Mouse (Mus musculus): ENCODE measurements at regions not wholly inside any gene's neighbourhood (a gene's known extent, or its start where the extent isn't known, plus 50 kb on each side); places are given as distances from the start of the nearest gene placed in this dataset.
A peak's percentile ranks its signal among the peaks of the same experiment; 100 is the strongest.

DNA sequence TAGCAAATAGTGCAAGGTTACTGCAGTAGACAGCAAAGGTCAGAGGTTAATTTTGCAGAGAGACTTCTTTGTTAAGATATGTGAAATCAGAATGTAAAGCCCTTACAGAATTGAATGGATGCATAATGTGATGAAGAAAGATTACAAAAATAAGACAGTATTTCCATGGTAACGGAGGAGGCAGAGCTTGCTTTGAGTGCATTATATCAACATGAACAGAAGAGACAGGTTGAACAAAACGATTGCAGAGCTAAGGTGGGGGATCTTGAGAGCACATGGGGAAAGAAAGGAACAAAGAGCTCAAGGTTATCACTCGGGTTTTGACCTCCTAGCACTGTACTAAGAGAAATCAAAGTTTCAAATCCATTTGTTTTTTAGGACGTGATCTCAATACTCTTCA lies 106.2 kb upstream of the Rap2b start:
- no peak overlapping the region for H3K9ac ChIP-seq (ENCODE audit: low read depth, low read length)
- H3K27me3 ChIP-seq (ENCODE audit: control insufficient read depth, insufficient read depth, low read length): no peaks in the 10 kb centered on the region
- H3K36me3 ChIP-seq (ENCODE audit: control insufficient read depth, insufficient read depth, low read length): no peaks in the 10 kb centered on the region
- intact Hi-C loops (cut with DNase I): no loop called here
- no peak overlapping the region for H3K4me3 ChIP-seq
- H3K4me1 ChIP-seq (ENCODE audit: control insufficient read depth, insufficient read depth, low read length): no peaks in the 10 kb centered on the region
- no peak for DNase-seq
- H3K27ac ChIP-seq: no peak overlapping the region
- no peak for TF ChIP-seq POLR2A (IDR thresholded peaks at IDR 0.05; ENCODE audit: insufficient read depth, low read depth, low read length)
- no peak for TF ChIP-seq EP300 (IDR thresholded peaks at IDR 0.05; ENCODE audit: insufficient read depth, low read depth, low read length)
- no peak for TF ChIP-seq CTCF (IDR thresholded peaks at IDR 0.05)
- no peaks in the 10 kb centered on the region for H3K79me2 ChIP-seq (replicated peaks; ENCODE audit: control insufficient read depth, insufficient read depth, low read length)
- 58% methylated on average over 4 of the region's 4 CpGs for WGBS

DNA sequence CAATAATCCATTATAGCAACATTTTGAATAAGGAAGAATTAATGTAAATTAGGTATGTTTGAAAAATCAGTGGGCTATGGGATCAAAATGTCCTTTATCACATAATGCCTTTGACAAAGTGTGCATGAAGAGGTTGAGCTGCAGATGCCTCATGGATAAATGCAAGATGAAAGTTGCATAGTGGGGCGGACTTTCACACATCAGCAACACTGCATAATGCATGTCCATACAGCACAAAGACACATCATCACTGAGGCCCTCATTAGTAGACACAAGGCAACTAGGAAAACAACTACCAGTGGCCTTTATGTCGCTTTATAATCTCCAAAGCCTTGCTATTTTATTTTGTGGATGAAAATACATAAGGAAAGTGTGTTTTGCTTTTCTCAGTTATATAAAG lies 105.8 kb upstream of the Rap2b start:
- TF ChIP-seq POLR2A (IDR thresholded peaks at IDR 0.05; ENCODE audit: insufficient read depth, low read depth, low read length) (no peak), CTCF (IDR thresholded peaks at IDR 0.05) (no peak), EP300 (IDR thresholded peaks at IDR 0.05; ENCODE audit: insufficient read depth, low read depth, low read length) (no peak)
- Histone ChIP-seq H3K9ac (ENCODE audit: low read depth, low read length) (no peak overlapping the region), H3K27me3 (ENCODE audit: control insufficient read depth, insufficient read depth, low read length) (no peaks in the 10 kb centered on the region), H3K4me1 (ENCODE audit: control insufficient read depth, insufficient read depth, low read length) (no peaks in the 10 kb centered on the region), H3K36me3 (ENCODE audit: control insufficient read depth, insufficient read depth, low read length) (no peaks in the 10 kb centered on the region), H3K4me3 (no peak overlapping the region), H3K27ac (no peak overlapping the region), H3K79me2 (replicated peaks; ENCODE audit: control insufficient read depth, insufficient read depth, low read length) (no peaks in the 10 kb centered on the region)
- DNase-seq: no peak
- WGBS: 77% methylated on average over 2 of the region's 2 CpGs
- intact Hi-C loops (cut with DNase I): no loop called here

DNA sequence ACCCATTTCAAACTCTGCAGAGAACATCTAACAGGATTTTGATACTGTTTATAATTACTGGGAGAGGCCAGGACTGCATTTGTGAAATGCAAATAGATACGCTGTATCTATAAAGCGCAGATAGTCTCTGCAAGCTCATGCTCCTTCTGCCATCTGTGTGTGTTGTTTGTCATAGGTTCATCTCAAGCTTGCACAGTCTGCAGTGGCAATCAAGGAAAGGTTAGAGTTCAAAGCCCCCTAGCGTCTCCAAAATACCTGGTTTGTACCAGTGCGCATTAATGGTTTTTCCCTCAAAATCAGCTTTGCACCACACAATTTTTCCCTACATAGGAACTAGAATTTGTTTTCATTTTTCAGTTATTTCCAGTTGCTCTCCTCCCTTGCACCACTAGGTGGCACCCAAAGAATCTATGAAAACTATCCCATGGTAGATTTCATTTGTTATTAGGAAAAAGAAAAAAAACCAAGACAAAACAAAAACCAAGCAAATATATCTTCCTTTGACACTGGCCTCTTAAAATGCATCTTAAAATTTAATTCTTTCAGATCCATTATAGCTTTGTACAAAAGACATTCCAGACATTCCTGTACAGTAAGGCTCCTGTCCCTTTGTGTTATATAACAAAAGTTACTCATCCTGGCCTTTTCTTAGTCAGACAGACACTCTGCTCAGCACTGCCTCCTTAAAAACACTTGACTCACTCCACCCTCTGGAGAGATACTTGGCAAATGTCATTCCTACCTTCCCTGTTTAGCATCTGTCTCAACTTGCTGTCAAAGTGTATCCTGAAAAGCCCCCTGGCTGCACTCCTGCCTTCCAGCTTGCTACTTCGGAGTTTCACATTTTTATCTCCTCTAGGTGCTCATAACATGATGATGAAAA lies 92.7 kb upstream of the Rap2b start:
- H3K4me1 ChIP-seq (ENCODE audit: control insufficient read depth, insufficient read depth, low read length): no peaks in the 10 kb centered on the region
- no peaks in the 10 kb centered on the region for H3K79me2 ChIP-seq (replicated peaks; ENCODE audit: control insufficient read depth, insufficient read depth, low read length)
- intact Hi-C loops (cut with DNase I): no loop called here
- H3K27me3 ChIP-seq (ENCODE audit: control insufficient read depth, insufficient read depth, low read length): no peaks in the 10 kb centered on the region
- H3K4me3 ChIP-seq: no peak overlapping the region
- H3K9ac ChIP-seq (ENCODE audit: low read depth, low read length): no peak overlapping the region
- H3K36me3 ChIP-seq (ENCODE audit: control insufficient read depth, insufficient read depth, low read length): no peaks in the 10 kb centered on the region
- WGBS: 50% methylated on average over 5 of the region's 5 CpGs
- DNase-seq: peak in 1 of 2 experiments; percentile 24
- H3K27ac ChIP-seq: no peak overlapping the region
- TF ChIP-seq EP300 (IDR thresholded peaks at IDR 0.05; ENCODE audit: insufficient read depth, low read depth, low read length) (no peak), POLR2A (IDR thresholded peaks at IDR 0.05; ENCODE audit: insufficient read depth, low read depth, low read length) (no peak), CTCF (IDR thresholded peaks at IDR 0.05) (peak; percentile 94)

DNA sequence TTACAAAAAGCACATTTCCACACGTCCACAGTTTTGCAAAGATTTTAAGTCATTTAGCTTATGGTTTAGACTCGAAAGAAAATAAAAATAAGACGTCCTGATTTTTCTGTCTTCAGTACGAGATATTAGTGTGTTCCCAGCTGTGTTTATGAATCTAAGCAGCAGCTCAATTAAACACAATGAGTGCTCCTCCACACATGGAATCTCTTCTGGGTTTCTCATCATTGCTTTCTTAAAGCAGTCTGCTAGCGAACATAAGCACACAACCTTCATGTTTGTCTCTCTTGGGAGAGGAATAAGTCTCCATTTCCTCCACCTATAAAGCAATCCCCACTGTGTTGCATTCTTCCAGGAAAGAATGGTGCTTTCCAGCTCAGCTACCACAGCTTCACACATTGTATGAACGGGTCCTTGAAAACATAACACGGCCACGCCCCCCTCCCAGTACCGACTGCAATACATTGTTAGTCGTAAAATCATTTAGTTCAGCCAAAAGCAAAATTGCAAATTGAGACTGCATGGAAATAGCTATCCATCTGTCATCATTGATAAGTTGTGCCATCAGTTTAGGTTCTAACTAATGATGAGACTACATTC lies 75.4 kb upstream of the Rap2b start:
- Histone ChIP-seq H3K27ac (no peak overlapping the region), H3K9ac (ENCODE audit: low read depth, low read length) (no peak overlapping the region), H3K79me2 (replicated peaks; ENCODE audit: control insufficient read depth, insufficient read depth, low read length) (no peaks in the 10 kb centered on the region), H3K4me1 (ENCODE audit: control insufficient read depth, insufficient read depth, low read length) (no peaks in the 10 kb centered on the region), H3K36me3 (ENCODE audit: control insufficient read depth, insufficient read depth, low read length) (no peaks in the 10 kb centered on the region), H3K27me3 (ENCODE audit: control insufficient read depth, insufficient read depth, low read length) (0 out of 2 replicates have a peak, but pooled peaks cover 1% of the 10 kb centered on the region), H3K4me3 (no peak overlapping the region)
- 69% methylated on average over 10 of the region's 10 CpGs for WGBS
- intact Hi-C loops (cut with DNase I): no loop called here
- DNase-seq: no peak
- TF ChIP-seq CTCF (IDR thresholded peaks at IDR 0.05) (no peak), EP300 (IDR thresholded peaks at IDR 0.05; ENCODE audit: insufficient read depth, low read depth, low read length) (no peak)

DNA sequence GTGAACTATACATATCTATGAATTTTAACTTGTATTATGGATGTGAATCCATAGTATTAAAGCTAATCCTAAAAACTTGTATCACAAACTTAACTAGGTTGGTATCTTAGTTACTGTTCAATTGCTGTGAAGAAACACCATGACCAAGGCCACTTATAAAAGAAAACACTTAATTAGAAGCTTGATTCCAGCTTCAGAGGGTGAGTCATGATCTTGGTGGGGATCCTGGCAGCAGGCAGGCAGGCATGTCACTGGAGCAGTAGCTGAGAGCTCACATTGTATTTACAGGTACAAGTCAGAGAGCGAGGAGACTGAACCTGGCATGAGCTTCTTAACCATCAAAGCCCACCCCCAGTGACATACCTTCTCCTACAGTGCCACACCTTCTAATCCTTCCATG lies 73.2 kb upstream of the Rap2b start:
- H3K79me2 ChIP-seq (replicated peaks; ENCODE audit: control insufficient read depth, insufficient read depth, low read length): no peaks in the 10 kb centered on the region
- H3K27me3 ChIP-seq (ENCODE audit: control insufficient read depth, insufficient read depth, low read length): 0 out of 2 replicates have a peak, but pooled peaks cover 1% of the 10 kb centered on the region
- no peak overlapping the region for H3K4me3 ChIP-seq
- 93% methylated on average over 1 of the region's 1 CpGs for WGBS
- H3K27ac ChIP-seq: no peak overlapping the region
- H3K36me3 ChIP-seq (ENCODE audit: control insufficient read depth, insufficient read depth, low read length): no peaks in the 10 kb centered on the region
- TF ChIP-seq CTCF (IDR thresholded peaks at IDR 0.05) (no peak), EP300 (IDR thresholded peaks at IDR 0.05; ENCODE audit: insufficient read depth, low read depth, low read length) (no peak), POLR2A (IDR thresholded peaks at IDR 0.05; ENCODE audit: insufficient read depth, low read depth, low read length) (no peak)
- H3K9ac ChIP-seq (ENCODE audit: low read depth, low read length): no peak overlapping the region
- DNase-seq: no peak
- H3K4me1 ChIP-seq (ENCODE audit: control insufficient read depth, insufficient read depth, low read length): no peaks in the 10 kb centered on the region
- intact Hi-C loops (cut with DNase I): no loop called here

DNA sequence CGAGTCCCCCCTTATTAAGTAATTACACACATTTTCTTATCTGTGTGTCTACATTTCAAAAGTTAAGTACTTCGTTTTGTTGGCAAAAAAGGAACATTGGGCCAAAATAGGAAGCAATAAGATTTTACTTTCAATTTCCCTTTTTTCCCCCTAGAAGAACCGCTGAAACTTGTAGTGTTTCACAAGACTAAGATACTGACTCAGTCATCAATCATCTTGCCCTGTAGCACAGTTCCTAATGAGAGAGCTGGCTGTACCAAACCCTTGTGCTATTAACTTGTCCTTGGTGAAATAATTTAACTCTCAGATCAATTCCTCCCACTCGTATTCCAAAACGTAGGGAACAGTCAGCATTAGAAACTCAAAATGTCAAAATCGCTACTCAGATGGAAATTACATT lies 66.6 kb upstream of the Rap2b start:
- Histone ChIP-seq H3K27me3 (ENCODE audit: control insufficient read depth, insufficient read depth, low read length) (no peaks in the 10 kb centered on the region), H3K4me3 (no peak overlapping the region), H3K4me1 (ENCODE audit: control insufficient read depth, insufficient read depth, low read length) (no peaks in the 10 kb centered on the region), H3K27ac (no peak overlapping the region), H3K9ac (ENCODE audit: low read depth, low read length) (no peak overlapping the region), H3K79me2 (replicated peaks; ENCODE audit: control insufficient read depth, insufficient read depth, low read length) (no peaks in the 10 kb centered on the region), H3K36me3 (ENCODE audit: control insufficient read depth, insufficient read depth, low read length) (no peaks in the 10 kb centered on the region)
- TF ChIP-seq POLR2A (IDR thresholded peaks at IDR 0.05; ENCODE audit: insufficient read depth, low read depth, low read length) (no peak), EP300 (IDR thresholded peaks at IDR 0.05; ENCODE audit: insufficient read depth, low read depth, low read length) (no peak)
- intact Hi-C loops (cut with DNase I): no loop called here
- DNase-seq: no peak
- WGBS: 69% methylated on average over 6 of the region's 6 CpGs

All from heart, adult 2 months (tissue).